Mouse (Mus musculus) kidney, adult 11 months (tissue): ENCODE measurements around the gene Axin2.

Experiments used
- DNase-seq: peaks from one replicate; pipeline ENCODE4 v3.0.0; 2022

Axin2 gene

GRCm38 (mm10) chr11:108930612-108931011 is 10.5 kb downstream of the Axin2 start:
- no peak for DNase-seq

GRCm38 (mm10) chr11:108933835-108934234 is 13.7 kb downstream of the Axin2 start:
- no peak for DNase-seq

DNA sequence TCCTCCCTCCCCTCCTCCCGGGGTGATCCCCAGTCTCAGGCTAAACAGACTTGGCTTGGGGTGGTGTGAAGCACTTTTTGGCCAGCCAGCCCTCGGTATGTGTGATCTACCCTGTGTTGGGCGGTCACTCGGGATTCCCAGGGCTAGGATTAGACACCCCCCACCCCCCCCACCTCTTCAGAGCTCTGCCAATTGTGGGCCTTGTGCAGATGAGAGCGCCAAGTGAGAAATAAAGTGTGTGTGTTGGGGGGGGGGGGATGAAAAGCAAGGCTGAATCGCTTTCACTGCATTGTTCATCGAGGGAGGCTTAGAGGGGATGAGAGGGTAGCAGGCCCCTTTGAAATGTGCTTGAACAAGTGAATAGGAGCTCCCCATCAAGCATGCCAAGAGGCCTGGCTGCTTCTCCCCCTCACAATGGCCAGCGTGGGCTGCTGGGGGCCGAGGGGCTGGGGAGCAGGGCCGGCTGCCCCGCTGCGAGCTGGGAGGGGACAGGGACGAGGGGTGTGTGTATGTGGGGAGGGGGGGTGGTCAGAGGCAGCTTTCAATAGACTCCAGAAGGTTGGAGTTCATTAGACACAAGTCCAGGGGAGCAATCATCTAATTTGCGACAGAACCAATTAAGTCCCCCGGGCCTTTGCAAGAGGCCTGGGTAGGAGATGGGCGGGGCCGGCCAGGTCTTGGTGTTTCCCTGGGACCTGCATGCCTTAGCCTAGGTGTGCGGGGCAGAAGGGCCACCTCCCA is 15.1 kb downstream of the Axin2 start:
- no peak for DNase-seq

DNA sequence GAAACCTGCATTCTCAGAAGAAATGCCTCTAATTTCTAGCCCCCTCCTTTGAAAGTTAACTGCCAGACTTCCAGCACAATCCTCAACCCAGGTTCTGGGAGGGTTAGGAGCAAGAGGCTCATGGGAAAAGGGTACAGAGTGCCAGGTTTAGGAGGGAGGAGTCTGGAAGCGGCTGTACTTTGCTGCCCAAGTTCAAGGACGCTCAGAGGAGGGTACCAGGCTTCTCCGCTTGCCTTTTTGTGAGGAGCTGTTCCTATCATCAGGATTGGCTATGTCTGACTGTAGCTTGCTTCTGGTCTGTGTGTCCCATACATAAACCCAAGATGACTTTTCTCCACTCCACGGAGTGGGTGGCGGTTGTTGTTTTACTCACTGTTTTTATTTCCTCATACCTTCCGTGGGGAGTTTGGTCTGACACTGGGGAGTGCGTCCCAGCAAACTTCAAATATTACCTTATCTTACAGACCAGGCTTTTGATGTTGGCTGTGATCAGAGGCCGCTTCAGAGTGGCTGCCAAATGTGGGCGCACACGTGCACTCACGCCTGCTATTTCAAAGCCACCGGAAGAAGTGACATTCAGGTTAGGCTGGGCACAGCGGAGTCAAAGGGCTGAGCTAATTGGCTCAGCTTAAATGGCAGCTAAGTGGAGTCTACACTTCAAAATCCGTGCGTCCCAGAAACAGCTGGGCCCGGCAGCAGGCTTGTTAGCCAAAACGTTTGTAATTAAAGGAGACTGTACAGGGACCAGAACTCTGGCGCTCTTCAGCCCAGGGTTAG is 16.1 kb downstream of the Axin2 start:
- no peak for DNase-seq

GRCm38 (mm10) chr11:108940655-108941412 is 20.7 kb downstream of the Axin2 start:
- DNase-seq = no peak

DNA sequence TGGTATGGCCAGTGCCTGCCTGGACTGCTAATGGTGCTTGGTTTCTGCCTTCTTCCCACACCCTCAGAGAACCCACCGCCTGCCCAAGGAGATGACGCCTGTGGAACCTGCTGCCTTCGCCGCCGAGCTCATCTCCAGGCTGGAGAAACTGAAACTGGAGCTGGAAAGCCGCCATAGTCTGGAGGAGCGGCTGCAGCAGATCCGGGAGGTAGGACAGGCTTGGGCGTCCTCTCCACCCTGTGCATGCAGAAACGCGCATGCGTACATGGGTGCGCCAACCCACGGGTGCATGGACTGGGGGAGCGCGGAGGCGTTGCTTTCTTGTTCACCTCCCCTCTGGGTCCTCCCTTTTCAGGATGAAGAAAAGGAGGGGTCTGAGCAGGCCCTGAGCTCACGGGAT is 21.7 kb downstream of the Axin2 start:
- no peak for DNase-seq

DNA sequence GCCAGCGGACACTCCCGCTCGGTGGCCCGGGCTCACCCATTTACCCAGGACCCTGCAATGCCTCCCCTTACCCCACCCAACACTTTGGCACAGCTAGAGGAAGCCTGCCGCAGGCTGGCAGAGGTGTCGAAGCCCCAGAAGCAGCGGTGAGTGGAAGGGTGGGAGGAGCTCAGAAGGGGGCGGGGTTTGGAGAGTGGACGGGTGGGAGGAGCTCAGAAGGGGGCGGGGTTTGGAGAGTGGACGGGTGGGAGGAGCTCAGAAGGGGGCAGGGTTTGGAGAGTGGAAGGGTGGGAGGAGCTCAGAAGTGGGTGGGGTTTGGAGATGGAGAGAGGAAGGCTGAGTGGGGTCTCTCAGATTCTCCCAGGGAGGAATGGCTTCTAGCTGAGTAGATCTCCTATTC is 23.6 kb downstream of the Axin2 start:
- DNase-seq = no peak

DNA sequence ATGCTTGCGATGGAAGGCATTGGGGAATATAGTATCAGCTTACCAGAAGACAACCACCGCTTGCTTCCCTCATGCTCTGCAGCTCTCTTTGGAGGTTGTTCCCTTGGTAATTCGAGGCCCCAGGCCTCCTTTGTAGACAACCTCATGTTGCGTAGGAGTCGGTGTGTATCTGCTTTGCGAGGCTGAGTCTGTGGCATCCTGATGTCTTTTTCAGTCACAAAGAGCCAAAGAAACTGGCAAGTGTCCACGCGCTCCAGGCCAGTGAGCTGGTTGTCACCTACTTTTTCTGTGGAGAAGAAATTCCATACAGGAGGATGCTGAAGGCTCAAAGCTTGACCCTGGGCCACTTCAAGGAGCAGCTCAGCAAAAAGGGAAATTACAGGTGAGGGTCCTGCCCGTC is 25.5 kb downstream of the Axin2 start:
- no peak for DNase-seq

GRCm38 (mm10) chr11:108947425-108948184 is 27.5 kb downstream of the Axin2 start:
- DNase-seq = no peak

DNA sequence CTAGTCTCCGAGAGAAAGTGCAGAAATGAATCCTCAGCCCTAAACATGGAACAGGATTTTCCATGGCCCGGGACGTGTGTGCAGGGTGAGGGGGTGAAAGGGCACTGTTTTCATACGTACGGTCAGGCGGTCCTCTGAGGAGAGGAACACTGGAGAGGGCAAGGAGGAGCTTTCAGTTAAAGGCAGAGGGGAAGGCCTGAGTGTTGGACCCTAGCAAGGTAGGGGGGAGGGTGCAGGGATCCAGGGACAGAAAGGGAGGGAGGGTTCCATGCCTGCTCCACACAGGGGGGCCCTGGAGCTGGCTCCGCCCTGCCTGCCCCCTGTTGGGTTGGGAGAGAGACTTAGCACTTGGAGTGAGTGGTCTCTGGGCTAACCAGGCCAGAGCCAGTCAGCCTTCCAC is 28.4 kb downstream of the Axin2 start:
- DNase-seq = no peak

DNA sequence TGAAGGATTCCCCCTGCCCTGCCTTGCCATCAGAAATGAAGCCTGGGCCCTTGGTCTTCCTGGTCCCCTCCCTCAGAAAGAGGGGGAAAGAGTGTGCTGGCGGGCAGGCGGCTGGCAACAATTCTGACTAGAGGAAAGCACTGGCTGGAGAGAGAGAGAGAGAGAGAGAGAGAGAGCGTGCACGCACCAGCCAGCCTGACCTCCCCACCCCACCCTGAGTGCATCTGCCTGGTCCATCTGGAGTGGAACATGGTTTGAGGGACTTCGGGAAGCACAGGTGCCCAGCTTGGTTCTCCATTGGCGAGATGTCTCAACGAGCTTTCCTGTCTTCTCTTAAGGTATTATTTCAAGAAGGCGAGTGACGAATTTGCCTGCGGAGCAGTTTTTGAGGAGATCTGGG is 28.8 kb downstream of the Axin2 start:
- DNase-seq = no peak

GRCm38 (mm10) chr11:108952343-108952742 is 32.2 kb downstream of the Axin2 start:
- no peak for DNase-seq

DNA sequence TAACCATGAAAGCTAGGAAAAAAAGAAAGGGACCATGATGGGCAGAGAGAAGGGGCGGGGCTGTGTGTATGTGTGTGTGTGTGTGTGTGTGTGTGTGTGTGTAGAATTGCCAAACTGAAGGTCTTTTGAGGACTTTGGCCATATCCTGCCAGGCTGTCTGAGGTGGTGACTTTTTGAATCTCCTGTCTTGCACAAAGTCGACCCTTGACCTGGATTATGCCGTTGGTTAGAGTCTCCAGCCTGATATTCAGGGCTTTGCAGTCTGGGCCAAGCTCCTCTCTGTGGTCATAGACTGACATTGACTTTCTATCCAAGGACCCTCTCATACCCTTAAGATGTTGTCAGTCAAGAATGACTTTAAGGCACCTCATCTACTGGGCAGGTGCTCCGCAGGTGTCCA is 35.8 kb downstream of the Axin2 start:
- no peak for DNase-seq

GRCm38 (mm10) chr11:108958349-108958748 is 38.2 kb downstream of the Axin2 start:
- no peak for DNase-seq

DNA sequence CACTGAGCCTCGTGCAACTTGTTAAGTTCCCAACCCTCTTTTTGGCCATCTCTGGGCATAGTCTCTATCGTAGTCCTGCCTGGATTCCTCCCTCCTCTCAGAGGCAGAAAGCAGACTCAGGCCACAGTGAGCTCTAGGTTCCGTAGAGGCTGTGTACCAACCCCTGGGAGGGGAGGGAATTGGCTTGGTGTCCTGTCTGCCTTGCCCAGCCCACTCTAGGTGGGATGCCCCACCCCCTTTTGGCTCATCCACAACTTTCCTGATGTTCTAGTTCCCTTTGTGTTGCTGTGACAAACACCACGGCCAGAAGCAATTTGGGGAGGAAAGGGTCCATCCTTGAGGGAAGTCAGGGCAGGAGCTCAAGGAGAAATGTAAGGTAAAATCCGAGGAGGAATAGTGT is 39.0 kb downstream of the Axin2 start:
- no peak for DNase-seq

DNA sequence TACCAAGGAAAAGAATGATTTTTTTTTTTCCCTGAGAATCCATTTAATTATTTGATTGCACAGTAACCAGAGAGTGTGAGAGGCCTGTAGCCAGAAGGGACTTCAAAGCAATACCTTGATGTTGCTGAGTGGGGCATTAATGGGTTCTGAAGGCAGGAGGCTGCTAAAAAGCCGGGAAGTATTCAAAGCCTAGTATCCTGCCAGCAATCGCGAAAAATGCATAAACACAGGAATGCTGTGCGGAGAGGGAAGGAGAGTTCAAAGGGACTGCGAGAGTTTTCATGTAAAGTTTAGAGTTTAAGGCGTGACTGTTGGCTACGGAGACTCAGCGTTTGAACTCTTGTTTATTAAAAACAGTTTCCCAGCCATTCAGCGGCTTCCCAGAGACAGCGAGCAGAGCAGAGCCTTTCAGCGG is 41.5 kb downstream of the Axin2 start:
- DNase-seq = no peak

- no peak for DNase-seq
These were observed 43.5 kb downstream of the Axin2 start for GRCm38 (mm10) chr11:108963476-108964232.

- no peak for DNase-seq
These were observed 45.6 kb downstream of the Axin2 start for GRCm38 (mm10) chr11:108965740-108966139.

- DNase-seq = no peak
These were observed 53.3 kb downstream of the Axin2 start for GRCm38 (mm10) chr11:108973459-108973858.

- DNase-seq = no peak
These were observed 53.7 kb downstream of the Axin2 start for GRCm38 (mm10) chr11:108973866-108974265.

DNA sequence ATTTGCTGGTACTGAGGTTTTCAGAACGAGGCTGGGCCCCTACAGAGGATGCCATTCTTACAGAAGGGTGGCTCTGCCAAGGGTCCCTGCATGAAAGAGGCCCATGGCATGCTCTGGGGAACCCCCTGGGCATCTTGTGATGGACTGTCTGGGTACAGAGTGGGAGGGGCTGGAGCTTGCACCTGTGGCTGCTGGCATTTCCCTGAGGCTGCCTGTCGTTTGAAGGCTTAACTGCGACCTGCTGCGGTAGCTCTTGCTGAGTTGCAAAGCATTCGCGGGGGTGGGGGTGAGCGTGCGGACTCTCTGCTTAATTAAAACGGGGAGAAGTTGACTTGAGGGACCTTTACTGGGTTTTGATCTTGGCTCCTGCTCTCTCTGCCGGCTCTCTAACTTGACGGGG is 55.4 kb downstream of the Axin2 start:
- no peak for DNase-seq

DNA sequence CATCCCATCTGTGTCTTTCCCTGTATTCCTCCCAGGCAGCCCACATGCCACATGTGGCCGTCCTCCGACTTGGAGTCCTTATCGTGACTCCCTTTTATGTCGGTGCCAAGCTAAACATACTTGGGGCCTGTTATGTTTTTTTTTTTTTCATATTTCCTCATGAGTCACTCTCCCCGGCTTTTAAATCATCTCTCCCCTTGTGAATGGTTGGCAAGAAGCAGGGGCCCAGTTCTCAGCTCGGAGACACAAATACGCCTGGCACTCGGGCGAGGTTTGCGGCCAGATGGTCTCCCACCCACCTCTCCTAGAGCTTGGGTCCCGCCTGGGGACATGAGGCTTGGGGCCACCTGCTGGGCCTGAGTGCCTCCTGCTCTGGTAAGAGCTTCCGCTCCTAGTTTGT is 60.4 kb downstream of the Axin2 start:
- DNase-seq = peak; percentile 6
